Mouse (Mus musculus) thymus, adult 2 months (tissue): ENCODE data around the gene Slc35f5.

Source experiments
- CTCF ChIP-seq: fragments of 200-500 bp; IDR thresholded peaks from 2 replicates; pipeline ENCODE4 v1.5.1; 2012; ENCODE audit warnings: mild to moderate bottlenecking, control low read depth, low read length, moderate library complexity, borderline replicate concordance; ENCODE audit not compliant: control insufficient read depth, poor library complexity, insufficient read depth; ENCODE audit errors: extremely low read depth
- POLR2A ChIP-seq: fragments of 200-500 bp; IDR thresholded peaks from 2 replicates; pipeline ENCODE4 v1.6.1; 2012; ENCODE audit warnings: mild to moderate bottlenecking, low read length, control low read depth, moderate library complexity; ENCODE audit not compliant: control insufficient read depth, poor library complexity, insufficient read depth; ENCODE audit errors: extremely low read depth

GRCm38 (mm10) chr1:125581134-125581533, 20.7 kb downstream of the Slc35f5 start:
- TF ChIP-seq POLR2A (no peak), CTCF (no peak)
